Mouse (Mus musculus) MEL (cell line): ENCODE measurements around the gene Nup188.

Source experiments
- CTCF ChIP-seq, 3 experiments: IDR thresholded peaks in 2 of 3; conservative IDR thresholded peaks in 1 of 3; 2 replicates each; pipeline ENCODE4 v1.5.1; 2011 to 2012; ENCODE audit warnings: low read length in 3 of 3, low read depth in 2 of 3, mild to moderate bottlenecking in 2 of 3, improper control_type of control experiment in 1 of 3, inconsistent platforms in 1 of 3, mixed read lengths in 1 of 3, moderate library complexity in 1 of 3; ENCODE audit not compliant: control insufficient read depth in 1 of 3, insufficient read depth in 1 of 3, poor library complexity in 1 of 3, severe bottlenecking in 1 of 3
- ELF1 ChIP-seq: IDR thresholded peaks from 2 replicates; pipeline ENCODE4 v1.6.1; 2014; ENCODE audit warnings: low read depth, mild to moderate bottlenecking, inconsistent platforms, low read length, improper control_type of control experiment, moderate library complexity
- EP300 ChIP-seq, 2 experiments: IDR thresholded peaks; 2 replicates each; pipeline ENCODE4 v1.6.1; 2011; ENCODE audit warnings: improper control_type of control experiment in 2 of 2, low read length in 2 of 2, low read depth in 1 of 2, mild to moderate bottlenecking in 1 of 2
- GABPA ChIP-seq: IDR thresholded peaks from 2 replicates; pipeline ENCODE4 v1.6.1; 2012; ENCODE audit warnings: low read depth, mild to moderate bottlenecking, inconsistent platforms, low read length, improper control_type of control experiment, moderate library complexity
- GATA1 ChIP-seq: IDR thresholded peaks from 2 replicates; pipeline ENCODE4 v1.6.1; 2011; ENCODE audit warnings: low read depth, low read length, improper control_type of control experiment
- POLR2A ChIP-seq, 2 experiments: IDR thresholded peaks; 2 replicates each; pipeline ENCODE4 v1.6.1; 2011 to 2012; ENCODE audit warnings: low read length in 2 of 2, mild to moderate bottlenecking in 2 of 2, control low read depth in 1 of 2, improper control_type of control experiment in 1 of 2, low read depth in 1 of 2, moderate library complexity in 1 of 2; ENCODE audit not compliant: control insufficient read depth in 1 of 2, insufficient read depth in 1 of 2, poor library complexity in 1 of 2
- SMC3 ChIP-seq: IDR thresholded peaks from 2 replicates; pipeline ENCODE4 v1.6.1; 2011; ENCODE audit warnings: low read depth, low read length, improper control_type of control experiment
- TBP ChIP-seq: IDR thresholded peaks from 2 replicates; pipeline ENCODE4 v1.8.0; 2011; ENCODE audit warnings: low read depth, low read length, improper control_type of control experiment
- USF1 ChIP-seq: IDR thresholded peaks from 2 replicates; pipeline ENCODE4 v1.6.1; 2014; ENCODE audit warnings: low read depth, mild to moderate bottlenecking, inconsistent platforms, low read length, improper control_type of control experiment, moderate library complexity
- ZC3H11A ChIP-seq: IDR thresholded peaks from 2 replicates; pipeline ENCODE4 v1.6.1; 2012; ENCODE audit warnings: low read depth, mild to moderate bottlenecking, inconsistent platforms, low read length, improper control_type of control experiment
- ZMIZ1 ChIP-seq: IDR thresholded peaks from 2 replicates; pipeline ENCODE4 v1.6.1; 2012; ENCODE audit warnings: low read depth, mild to moderate bottlenecking, inconsistent platforms, low read length, improper control_type of control experiment, moderate library complexity

- no peak for TF ChIP-seq POLR2A (IDR thresholded peaks at IDR 0.05; ENCODE audit: control insufficient read depth in 1 of 2, insufficient read depth in 1 of 2, low read depth in 1 of 2, low read length in 2 of 2, poor library complexity in 1 of 2)
- TF ChIP-seq SMC3: no peak
- no peak for TF ChIP-seq CTCF (IDR thresholded peaks at IDR 0.05 in 2 of 3, conservative IDR thresholded peaks at IDR 0.05 in 1 of 3; ENCODE audit: control insufficient read depth in 1 of 3, insufficient read depth in 1 of 3, low read depth in 2 of 3, low read length in 3 of 3, poor library complexity in 1 of 3, severe bottlenecking in 1 of 3)
- no peak for TF ChIP-seq ZMIZ1
- no peak for TF ChIP-seq GATA1
- no peak for TF ChIP-seq ELF1
- no peak for TF ChIP-seq GABPA
- TF ChIP-seq USF1: no peak
- no peak for TF ChIP-seq TBP
- TF ChIP-seq EP300 (IDR thresholded peaks at IDR 0.05; ENCODE audit: low read depth in 1 of 2, low read length in 2 of 2): no peak
- no peak for TF ChIP-seq ZC3H11A
Observed at GRCm38 (mm10) chr2:30311481-30311880, 25.3 kb downstream of the Nup188 start.
